Mouse (Mus musculus) CH12.LX (cell line): ENCODE results near the gene Socs3.

Experiments
- CTCF ChIP-seq, 2 experiments: IDR thresholded peaks in 1 of 2; conservative IDR thresholded peaks in 1 of 2; 2 replicates each; pipeline ENCODE4 v1.5.1; 2011 to 2012; ENCODE audit warnings: low read depth in 2 of 2, low read length in 2 of 2, improper control_type of control experiment in 1 of 2, inconsistent platforms in 1 of 2, mild to moderate bottlenecking in 1 of 2, moderate library complexity in 1 of 2
- JUND ChIP-seq: conservative IDR thresholded peaks from 2 replicates; pipeline ENCODE4 v1.6.1; 2011; ENCODE audit warnings: low read depth, low read length, improper control_type of control experiment
- MEF2A ChIP-seq: IDR thresholded peaks from 2 replicates; pipeline ENCODE4 v1.6.1; 2014; ENCODE audit warnings: low read depth, mild to moderate bottlenecking, inconsistent platforms, low read length, improper control_type of control experiment, borderline replicate concordance
- POLR2A ChIP-seq: IDR thresholded peaks from 2 replicates; pipeline ENCODE4 v1.6.1; 2011; ENCODE audit warnings: low read depth, mild to moderate bottlenecking, improper control_type of control experiment, low read length
- POLR2AphosphoS2 ChIP-seq: IDR thresholded peaks from 2 replicates; pipeline ENCODE4 v1.6.1; 2011; ENCODE audit warnings: low read depth, low read length, improper control_type of control experiment
- ZNF384 ChIP-seq: IDR thresholded peaks from 2 replicates; pipeline ENCODE4 v1.6.1; 2012; ENCODE audit warnings: low read depth, low read length, improper control_type of control experiment, inconsistent platforms

- no peak for TF ChIP-seq CTCF (conservative IDR thresholded peaks at IDR 0.05 in 1 of 2, IDR thresholded peaks at IDR 0.05 in 1 of 2; ENCODE audit: low read depth in 2 of 2, low read length in 2 of 2)
- TF ChIP-seq POLR2A = no peak
- TF ChIP-seq MEF2A = no peak
- no peak for TF ChIP-seq JUND
- TF ChIP-seq POLR2AphosphoS2 = no peak
- TF ChIP-seq ZNF384 = no peak
Measured at GRCm38 (mm10) chr11:117999260-117999934, 29.6 kb upstream of the Socs3 start.
